Mouse (Mus musculus) megakaryocyte, embryonic 14.5 days (primary cell): ENCODE data around the gene Olfr675.

Experiments
- FLI1 ChIP-seq: IDR thresholded peaks from 2 replicates; pipeline ENCODE4 v1.6.1; 2012; ENCODE audit warnings: low read length, inconsistent platforms, mixed read lengths
- GATA1 ChIP-seq: IDR thresholded peaks from 3 replicates; pipeline ENCODE4 v1.6.1; 2012; ENCODE audit warnings: mixed read lengths, low read length, inconsistent platforms, borderline replicate concordance

DNA sequence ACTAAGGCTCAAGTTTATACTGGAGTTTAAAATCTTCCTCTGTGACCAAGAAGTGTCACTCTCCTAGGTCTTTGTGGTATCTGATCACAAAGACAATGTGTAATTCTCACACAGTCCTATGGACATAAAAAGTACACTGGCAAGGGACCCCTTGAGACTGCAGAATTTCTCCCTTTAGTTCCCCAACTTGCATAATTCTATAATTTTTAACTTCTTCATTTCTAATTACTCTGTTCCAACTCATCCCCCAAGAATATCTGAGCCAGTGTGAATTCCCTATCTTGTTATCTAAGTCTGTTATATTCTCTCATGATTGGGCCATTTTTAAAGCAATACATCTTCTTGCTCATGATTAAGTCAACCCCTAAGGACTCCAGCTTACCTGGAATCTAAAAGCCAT lies 26.3 kb downstream of the Olfr675 start, which contains the start of gene Olfr672:
- TF ChIP-seq GATA1 (no peak), FLI1 (no peak)
